Mouse (Mus musculus): ENCODE data around the gene Pfkfb4. TPM values are rescaled to one million over a fixed set of nuclear protein-coding genes. Genes with fewer than 3 reads are reported as not detected.

Pfkfb4 gene
- polyA plus RNA-seq, 1 experiment from 2014 or later, result 17.6 TPM

DNA sequence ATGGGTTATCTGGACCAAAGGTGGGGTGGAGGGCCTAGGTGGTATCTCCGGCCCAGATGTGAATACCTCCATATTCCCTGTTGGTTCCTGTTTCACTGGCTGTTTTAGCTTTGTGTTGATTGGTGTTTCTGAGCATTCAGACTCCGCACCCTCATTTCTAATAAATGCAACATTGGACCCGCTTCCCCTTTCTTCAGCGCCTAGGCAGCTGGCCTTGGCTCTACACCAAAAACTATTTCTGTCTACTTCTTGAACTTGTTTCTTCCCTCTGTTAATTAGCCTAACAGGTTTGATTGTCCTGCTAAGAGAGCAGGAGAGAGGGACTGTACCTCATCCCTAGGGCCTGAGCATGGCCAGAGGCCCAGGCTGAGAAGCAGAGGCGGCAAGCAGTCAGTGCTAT, 66.0 kb downstream of the Pfkfb4 start:
- Histone ChIP-seq H3K27ac (no peak overlapping the region), H3K4me1 (replicated peaks) (peaks cover 33% of the 10 kb centered on the region), H3K27me3 (ENCODE audit: insufficient read depth, poor library complexity, severe bottlenecking) (no peaks in the 10 kb centered on the region), H3K36me3 (peaks cover 64% of the 10 kb centered on the region), H3K9me3 (no peaks in the 10 kb centered on the region), H3K4me3 (no peak overlapping the region)
- WGBS, result 95% methylated on average over 5 of the region's 5 CpGs
- no peak for DNase-seq (ENCODE audit: low spot score)

DNA sequence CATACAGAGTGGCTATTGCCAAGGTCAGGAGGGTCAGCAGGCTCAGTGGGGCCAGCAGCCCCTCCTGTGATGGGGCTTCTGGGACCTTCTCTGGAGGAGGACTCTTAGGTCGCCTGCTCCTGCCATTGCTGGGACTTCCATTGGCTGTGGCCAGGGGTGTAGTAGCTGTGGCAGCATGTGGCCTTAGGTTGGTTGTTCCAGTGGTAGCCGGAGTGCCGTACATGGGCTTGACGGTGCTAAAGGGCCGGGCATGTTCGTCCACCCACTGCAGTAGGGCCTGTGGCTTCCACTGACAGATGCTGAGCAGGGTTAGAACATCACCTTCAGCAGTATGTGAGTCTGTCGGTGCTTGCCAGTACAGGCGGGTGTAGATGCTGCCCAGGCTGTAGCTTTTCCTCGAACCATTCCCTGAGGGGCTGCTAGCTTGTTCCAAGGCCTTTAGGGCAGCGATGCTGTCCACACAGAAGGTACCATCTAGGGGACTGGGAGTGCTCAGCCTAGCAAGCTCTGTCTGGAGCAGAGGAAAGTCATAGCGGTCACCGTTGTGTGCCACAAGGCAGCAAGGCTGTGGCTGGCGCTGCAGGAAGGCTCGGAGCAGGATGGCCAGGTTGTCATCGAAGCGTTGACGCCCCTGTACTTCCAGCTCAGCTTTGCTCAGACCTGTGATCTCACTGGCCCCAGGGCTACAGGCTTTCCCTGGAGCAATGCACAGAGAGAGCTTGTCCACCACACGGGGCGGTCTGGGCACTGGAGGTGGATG, 66.6 kb downstream of the Pfkfb4 start:
- no peaks in the 10 kb centered on the region for H3K9me3 ChIP-seq
- WGBS, result 92% methylated on average over 19 of the region's 19 CpGs
- no peaks in the 10 kb centered on the region for H3K27me3 ChIP-seq (ENCODE audit: insufficient read depth, poor library complexity, severe bottlenecking)
- DNase-seq (ENCODE audit: low spot score), result no peak
- H3K36me3 ChIP-seq, result peaks cover 70% of the 10 kb centered on the region
- no peak overlapping the region; the same call in 1 of the 2 replicates for H3K27ac ChIP-seq
- H3K4me3 ChIP-seq, result no peak overlapping the region
- peaks cover 30% of the 10 kb centered on the region for H3K4me1 ChIP-seq (replicated peaks)

DNA sequence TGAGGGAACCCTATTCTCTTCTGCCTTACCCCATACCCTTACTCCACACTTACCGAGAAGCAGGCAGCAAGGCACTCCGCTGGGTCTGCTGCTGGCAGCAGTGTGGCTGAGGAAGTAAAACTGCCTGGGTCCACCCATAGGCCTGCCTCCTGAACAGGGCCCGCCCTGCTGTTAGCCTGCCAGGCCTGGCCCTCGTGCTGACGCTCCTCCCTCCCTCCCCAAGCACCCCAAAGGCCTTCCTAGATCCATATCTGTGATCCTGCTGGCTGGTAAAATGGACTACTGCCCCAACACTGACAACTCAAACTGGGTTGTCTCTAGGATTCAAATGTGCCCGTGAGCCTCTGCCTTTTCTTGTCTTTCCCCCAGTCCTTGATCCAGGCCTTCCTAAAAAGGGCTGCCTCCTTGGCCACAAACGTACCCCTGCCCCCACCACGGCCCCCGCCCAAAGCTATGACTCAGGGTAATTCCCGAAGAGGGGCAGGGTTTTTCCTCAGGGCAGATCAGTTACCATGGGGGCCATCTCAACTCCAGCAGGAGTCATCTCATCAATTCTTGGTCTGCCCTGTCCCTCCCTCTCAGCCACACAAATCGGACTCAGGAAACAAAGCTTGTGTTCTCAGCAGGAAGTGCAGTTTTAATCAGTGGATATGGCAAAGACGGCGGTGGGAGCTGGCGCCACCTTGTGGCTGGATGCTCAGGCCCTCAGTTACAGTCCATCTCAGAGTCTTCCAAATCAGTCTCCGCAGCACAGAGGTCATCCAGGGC, 67.7 kb downstream of the Pfkfb4 start, which contains the start of gene Trex1:
Gene Trex1 (minus strand): TSS at position 599 of the 768 bp plus-strand sequence.
- no peaks in the 10 kb centered on the region for H3K27me3 ChIP-seq (ENCODE audit: insufficient read depth, poor library complexity, severe bottlenecking)
- peaks cover 82% of the 10 kb centered on the region for H3K36me3 ChIP-seq
- WGBS, result 33% methylated on average over 15 of the region's 15 CpGs
- H3K4me3 ChIP-seq, result peak within 1 kb of the TSS; percentile 43
- H3K9me3 ChIP-seq, result no peaks in the 10 kb centered on the region
- DNase-seq (ENCODE audit: low spot score), result peak; percentile 87
- H3K4me1 ChIP-seq (replicated peaks), result peaks cover 28% of the 10 kb centered on the region
- H3K27ac ChIP-seq, result peak within 1 kb of the TSS; percentile 87

- Histone ChIP-seq H3K4me1 (replicated peaks) (peaks cover 19% of the 10 kb centered on the region), H3K36me3 (peaks cover 92% of the 10 kb centered on the region), H3K27ac (peak overlapping the region; percentile 87; the same call in 1 of the 2 replicates), H3K27me3 (ENCODE audit: insufficient read depth, poor library complexity, severe bottlenecking) (no peaks in the 10 kb centered on the region), H3K9me3 (no peaks in the 10 kb centered on the region), H3K4me3 (no peak overlapping the region)
- 90% methylated on average over 16 of the region's 16 CpGs for WGBS
- no peak for DNase-seq (ENCODE audit: low spot score)
Measured at GRCm38 (mm10) chr9:109060184-109060897, 68.8 kb downstream of the Pfkfb4 start.

GRCm38 (mm10) chr9:109060898-109061295, 69.3 kb downstream of the Pfkfb4 start:
- Histone ChIP-seq H3K36me3 (peaks cover 97% of the 10 kb centered on the region), H3K4me3 (no peak overlapping the region), H3K27me3 (ENCODE audit: insufficient read depth, poor library complexity, severe bottlenecking) (no peaks in the 10 kb centered on the region), H3K4me1 (replicated peaks) (peaks cover 16% of the 10 kb centered on the region), H3K27ac (no peak overlapping the region), H3K9me3 (no peaks in the 10 kb centered on the region)
- WGBS, result 91% methylated on average over 5 of the region's 5 CpGs
- DNase-seq (ENCODE audit: low spot score), result no peak

DNA sequence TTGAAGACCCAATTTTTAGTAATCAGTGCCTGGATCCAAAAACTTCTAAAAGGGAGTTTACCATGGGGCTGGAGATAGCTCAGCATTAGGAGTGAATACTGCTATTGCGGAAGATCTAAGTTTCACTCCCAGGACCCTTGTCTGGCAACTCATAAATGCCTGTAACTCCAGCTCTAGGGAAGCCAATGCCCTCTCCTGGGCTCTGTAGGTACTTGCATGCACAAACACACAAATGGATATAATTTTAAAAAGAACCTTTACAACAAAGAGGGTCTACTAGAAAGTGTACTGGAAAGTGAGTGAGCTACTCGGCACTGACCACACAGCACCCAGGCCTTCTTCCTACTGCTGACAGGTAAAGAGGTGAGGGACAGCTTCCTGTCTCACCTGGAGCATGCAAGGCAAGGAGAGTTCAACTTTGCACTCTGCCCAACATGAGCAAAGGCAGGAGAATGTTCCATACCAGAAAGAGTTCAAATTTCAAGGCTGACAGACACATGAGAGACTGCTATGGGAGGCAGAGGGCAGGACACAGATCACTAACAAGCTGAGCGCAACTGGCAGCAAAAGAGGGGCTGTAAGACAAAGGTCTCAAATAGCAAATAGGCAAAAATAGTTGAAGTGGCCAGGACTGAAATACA, 76.6 kb downstream of the Pfkfb4 start:
- Histone ChIP-seq H3K36me3 (peaks cover 86% of the 10 kb centered on the region), H3K4me3 (no peak overlapping the region), H3K9me3 (no peaks in the 10 kb centered on the region), H3K27me3 (ENCODE audit: insufficient read depth, poor library complexity, severe bottlenecking) (no peaks in the 10 kb centered on the region), H3K27ac (no peak overlapping the region), H3K4me1 (replicated peaks) (peaks cover 10% of the 10 kb centered on the region)
- WGBS, result 96% methylated on average over 3 of the region's 3 CpGs
- no peak for DNase-seq (ENCODE audit: low spot score)

DNA sequence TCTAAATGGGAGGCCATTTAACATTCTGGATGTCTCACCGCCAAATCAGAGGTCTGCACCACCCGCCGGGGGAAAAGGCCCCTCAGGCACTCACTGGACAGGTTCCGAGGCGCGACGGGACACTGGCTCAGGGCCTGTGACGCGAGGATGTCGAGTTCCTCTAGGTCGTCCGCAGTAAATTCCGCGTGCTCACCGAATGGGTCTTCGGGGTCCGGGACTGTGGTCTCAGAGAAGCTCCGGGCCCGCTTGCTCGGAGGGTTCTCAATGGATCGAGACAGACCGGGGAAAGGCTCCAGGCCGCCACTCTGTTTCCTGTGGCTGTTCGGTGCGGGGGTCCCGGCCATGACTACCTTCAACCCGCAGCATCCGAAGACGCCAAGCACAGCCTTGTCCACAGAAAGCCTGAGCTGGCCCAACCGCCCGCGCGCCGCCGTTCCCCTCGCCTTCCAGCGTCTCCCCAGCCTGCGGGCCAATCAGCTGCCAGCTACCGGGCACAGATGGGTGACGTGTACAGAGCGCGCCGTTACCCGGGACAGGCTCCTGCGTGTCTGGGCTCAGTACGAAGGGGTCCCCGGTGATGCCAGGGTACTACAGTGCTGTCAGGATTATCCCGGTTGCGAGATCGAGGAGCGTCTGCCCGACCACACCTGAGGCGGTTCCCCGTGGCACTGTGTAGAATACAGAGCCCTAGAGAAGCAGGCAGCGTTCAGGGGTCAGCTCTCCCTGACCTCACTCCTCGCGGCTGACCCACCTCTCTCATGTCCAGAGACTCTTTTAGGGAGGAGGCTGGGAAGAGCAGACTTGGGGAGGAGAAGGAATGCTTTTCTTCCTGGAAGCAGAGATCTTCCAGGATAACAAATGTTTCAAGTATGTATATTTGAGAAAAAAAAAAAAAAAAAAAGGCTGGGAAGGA, 82.3 kb downstream of the Pfkfb4 start, which contains the start of gene Atrip:
Gene Atrip (minus strand): TSS at position 464 of the 913 bp plus-strand sequence.
- Histone ChIP-seq H3K27ac (peak within 1 kb of the TSS; percentile 89), H3K4me1 (replicated peaks) (peaks cover 21% of the 10 kb centered on the region), H3K27me3 (ENCODE audit: insufficient read depth, poor library complexity, severe bottlenecking) (no peaks in the 10 kb centered on the region), H3K36me3 (peaks cover 36% of the 10 kb centered on the region), H3K4me3 (peak within 1 kb of the TSS; percentile 80), H3K9me3 (no peaks in the 10 kb centered on the region)
- WGBS, result under 1% methylated on average over 57 of the region's 57 CpGs
- peak; percentile 92 for DNase-seq (ENCODE audit: low spot score)

DNA sequence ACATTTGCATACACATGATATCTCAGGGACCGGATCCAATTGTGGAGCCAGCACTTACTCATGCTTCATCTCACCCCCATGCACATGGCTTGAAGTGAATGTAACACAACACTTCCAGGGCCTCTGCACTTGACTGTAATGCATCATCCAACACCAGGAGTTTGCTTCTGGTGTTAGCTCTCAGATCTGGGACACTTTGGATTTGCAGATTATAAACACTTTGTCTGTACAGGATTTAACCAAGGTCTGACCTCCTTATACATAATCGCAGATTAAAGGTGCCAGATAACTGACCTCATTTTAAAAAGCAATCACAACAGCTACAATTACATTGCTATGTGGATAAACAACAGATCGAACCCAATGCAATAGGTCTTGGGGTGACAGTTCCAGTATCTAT, 88.9 kb downstream of the Pfkfb4 start:
- no peak for DNase-seq (ENCODE audit: low spot score)
- peaks cover 28% of the 10 kb centered on the region for H3K4me1 ChIP-seq (replicated peaks)
- H3K36me3 ChIP-seq, result peaks cover 28% of the 10 kb centered on the region
- WGBS, result 95% methylated on average over 3 of the region's 3 CpGs
- H3K27ac ChIP-seq, result no peak overlapping the region
- H3K9me3 ChIP-seq, result no peaks in the 10 kb centered on the region
- H3K4me3 ChIP-seq, result peak overlapping the region; percentile 92
- no peaks in the 10 kb centered on the region for H3K27me3 ChIP-seq (ENCODE audit: insufficient read depth, poor library complexity, severe bottlenecking)

DNA sequence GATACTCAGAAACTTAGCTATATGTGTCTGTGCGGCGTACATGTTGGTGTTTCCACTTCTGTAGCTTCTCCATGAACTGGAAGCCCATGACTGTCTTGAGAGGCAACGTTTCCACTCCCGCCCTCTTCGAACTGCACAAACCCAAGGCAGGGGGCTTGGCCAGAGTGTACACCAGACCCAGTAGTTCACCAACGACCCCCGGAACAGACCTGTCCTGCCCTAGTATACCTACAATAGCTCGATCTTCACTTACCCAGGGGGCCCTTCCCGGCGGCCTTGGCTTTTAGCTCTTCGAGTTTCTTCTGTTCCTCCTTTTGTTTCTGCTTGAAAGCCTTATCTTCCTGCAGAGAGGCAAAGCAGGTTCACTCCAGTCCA, 90.2 kb downstream of the Pfkfb4 start:
- H3K9me3 ChIP-seq, result no peaks in the 10 kb centered on the region
- H3K27me3 ChIP-seq (ENCODE audit: insufficient read depth, poor library complexity, severe bottlenecking), result no peaks in the 10 kb centered on the region
- DNase-seq (ENCODE audit: low spot score), result no peak
- 5% methylated on average over 11 of the region's 11 CpGs for WGBS
- H3K4me3 ChIP-seq, result peak overlapping the region; percentile 92
- H3K27ac ChIP-seq, result peak overlapping the region; percentile 94
- peaks cover 28% of the 10 kb centered on the region for H3K4me1 ChIP-seq (replicated peaks)
- H3K36me3 ChIP-seq, result peaks cover 28% of the 10 kb centered on the region

Data from hindbrain, embryonic 10.5 days (tissue).